Mouse (Mus musculus) thymus, adult 2 months (tissue): ENCODE results near the gene Dazap1. TPM values are rescaled to one million over a fixed set of nuclear protein-coding genes. Genes with fewer than 3 reads are reported as not detected.

Experiments
- DNase-seq: peaks from one replicate; pipeline ENCODE4 v3.0.0; 2021
- H3K27ac ChIP-seq: fragments of 200-500 bp; 2 replicates; pipeline ENCODE4 v1.5.1; 2012; ENCODE audit warnings: low read length, control low read depth; ENCODE audit not compliant: control insufficient read depth, insufficient read depth
- H3K27me3 ChIP-seq: fragments of 200-500 bp; 2 replicates; pipeline ENCODE4 v1.6.1; 2012; ENCODE audit warnings: mild to moderate bottlenecking, low read length, moderate library complexity, mixed read lengths; ENCODE audit not compliant: control insufficient read depth, insufficient read depth
- H3K36me3 ChIP-seq: fragments of 200-500 bp; 2 replicates; pipeline ENCODE4 v1.6.1; 2012; ENCODE audit warnings: mild to moderate bottlenecking, low read length, moderate library complexity; ENCODE audit not compliant: control insufficient read depth, insufficient read depth
- H3K4me1 ChIP-seq: fragments of 200-500 bp; replicated peaks from 2 replicates; pipeline ENCODE4 v1.6.1; 2012; ENCODE audit warnings: low read length; ENCODE audit not compliant: control insufficient read depth, insufficient read depth
- H3K4me3 ChIP-seq: fragments of 200-500 bp; 2 replicates; pipeline ENCODE4 v1.5.1; 2012; ENCODE audit warnings: mild to moderate bottlenecking, low read length, control low read depth, moderate library complexity; ENCODE audit not compliant: control insufficient read depth, insufficient read depth
- CTCF ChIP-seq: fragments of 200-500 bp; IDR thresholded peaks from 2 replicates; pipeline ENCODE4 v1.5.1; 2012; ENCODE audit warnings: mild to moderate bottlenecking, control low read depth, low read length, moderate library complexity, borderline replicate concordance; ENCODE audit not compliant: control insufficient read depth, poor library complexity, insufficient read depth; ENCODE audit errors: extremely low read depth
- POLR2A ChIP-seq: fragments of 200-500 bp; IDR thresholded peaks from 2 replicates; pipeline ENCODE4 v1.6.1; 2012; ENCODE audit warnings: mild to moderate bottlenecking, low read length, control low read depth, moderate library complexity; ENCODE audit not compliant: control insufficient read depth, poor library complexity, insufficient read depth; ENCODE audit errors: extremely low read depth
- WGBS: fragments of 180-500 bp; shearing (Covaris S2); methylation state at CpG from one replicate; pipeline ENCODE4 v1.1.7; 2018; 5-methylcytosine and 5-hydroxymethylcytosine counted together
- polyA plus RNA-seq: library from polyadenylated mRNA; depleted of rRNA; stranded (reverse); fragments of >200 nt; gene quantifications from 2 replicates; pipeline ENCODE4 v1.2.3, GENCODE M21; 2012

The Dazap1 gene
- polyA plus RNA-seq, 1 experiment: 134 TPM

DNA sequence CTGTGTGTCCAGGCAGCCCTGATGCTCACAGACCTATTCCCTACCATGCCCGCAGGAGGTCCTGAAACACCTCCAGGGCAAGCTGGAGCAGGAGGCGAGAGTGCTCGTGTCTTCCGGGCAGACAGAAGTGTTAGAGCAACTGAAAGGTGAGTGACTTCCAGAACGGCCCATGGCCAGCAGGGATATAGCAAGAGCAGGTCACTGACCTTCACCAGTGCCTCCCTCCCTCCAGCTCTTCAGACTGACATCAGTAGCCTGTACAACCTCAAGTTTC lies 40.7 kb downstream of the Dazap1 start:
- WGBS: 82% methylated on average over 5 of the region's 5 CpGs
- H3K4me1 ChIP-seq: 0 out of 2 replicates have a peak, but pooled peaks cover 3% of the 10 kb centered on the region

DNA sequence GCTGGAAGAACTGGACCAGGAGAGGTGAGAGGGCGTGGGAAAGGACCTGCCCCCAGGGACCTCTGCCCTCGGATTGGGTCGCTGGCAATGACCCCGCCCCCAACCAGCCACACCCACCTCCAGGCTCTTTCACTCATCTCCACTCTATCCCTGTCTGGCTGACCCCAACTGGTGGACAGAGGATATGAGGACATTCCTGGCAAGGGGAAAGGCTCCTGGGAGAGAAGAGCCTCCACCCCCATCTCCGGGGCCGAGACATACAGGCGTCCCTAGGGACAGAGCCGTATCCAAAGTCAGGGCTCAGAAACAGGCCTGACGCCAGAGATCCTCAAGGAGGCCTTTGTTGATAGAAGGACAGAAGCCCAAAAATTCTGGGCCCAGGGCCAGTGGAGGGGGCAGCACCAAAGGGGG lies 41.2 kb downstream of the Dazap1 start:
- no peaks in the 10 kb centered on the region for H3K36me3 ChIP-seq
- H3K4me1 ChIP-seq: 0 out of 2 replicates have a peak, but pooled peaks cover 3% of the 10 kb centered on the region
- TF ChIP-seq POLR2A (no peak), CTCF (no peak)
- H3K4me3 ChIP-seq: no peak overlapping the region
- DNase-seq: no peak
- 62% methylated on average over 9 of the region's 9 CpGs for WGBS
- H3K27ac ChIP-seq: no peak overlapping the region
- peaks cover 12% of the 10 kb centered on the region; the same call in 1 of the 2 replicates for H3K27me3 ChIP-seq

More for the DNA sequence above, 40.7 kb downstream of the Dazap1 start:
- peaks cover 12% of the 10 kb centered on the region; the same call in 1 of the 2 replicates for H3K27me3 ChIP-seq
- DNase-seq: no peak
- TF ChIP-seq POLR2A (no peak), CTCF (no peak)
- no peaks in the 10 kb centered on the region for H3K36me3 ChIP-seq
- no peak overlapping the region for H3K4me3 ChIP-seq
- no peak overlapping the region for H3K27ac ChIP-seq

DNA sequence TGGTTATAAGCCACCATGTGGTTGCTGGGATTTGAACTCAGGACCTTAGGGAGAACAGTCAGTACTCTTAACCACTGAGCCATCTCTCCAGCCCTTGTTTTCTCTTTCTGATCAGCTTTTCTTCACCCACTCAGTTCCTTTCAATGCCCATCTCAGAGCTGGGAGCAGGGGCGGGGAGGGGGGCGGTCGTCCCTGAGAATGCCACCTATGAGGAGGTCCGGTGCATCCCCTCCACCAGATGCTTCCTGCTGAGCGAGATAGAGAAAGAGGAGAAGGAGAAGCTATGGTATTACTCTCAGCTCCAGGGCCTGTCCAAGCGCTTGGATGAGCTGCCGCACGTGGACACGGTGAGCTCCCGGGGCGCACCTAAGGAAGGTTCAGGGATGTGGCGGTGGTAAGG lies 43.2 kb downstream of the Dazap1 start:
- H3K4me3 ChIP-seq: no peak overlapping the region
- no peak overlapping the region for H3K27ac ChIP-seq
- 0 out of 2 replicates have a peak, but pooled peaks cover 3% of the 10 kb centered on the region for H3K4me1 ChIP-seq
- 8% methylated on average over 12 of the region's 12 CpGs for WGBS
- no peak for DNase-seq
- H3K27me3 ChIP-seq: peaks cover 7% of the 10 kb centered on the region; the same call in 1 of the 2 replicates
- no peaks in the 10 kb centered on the region for H3K36me3 ChIP-seq
- no peak for TF ChIP-seq CTCF
- no peak for TF ChIP-seq POLR2A

DNA sequence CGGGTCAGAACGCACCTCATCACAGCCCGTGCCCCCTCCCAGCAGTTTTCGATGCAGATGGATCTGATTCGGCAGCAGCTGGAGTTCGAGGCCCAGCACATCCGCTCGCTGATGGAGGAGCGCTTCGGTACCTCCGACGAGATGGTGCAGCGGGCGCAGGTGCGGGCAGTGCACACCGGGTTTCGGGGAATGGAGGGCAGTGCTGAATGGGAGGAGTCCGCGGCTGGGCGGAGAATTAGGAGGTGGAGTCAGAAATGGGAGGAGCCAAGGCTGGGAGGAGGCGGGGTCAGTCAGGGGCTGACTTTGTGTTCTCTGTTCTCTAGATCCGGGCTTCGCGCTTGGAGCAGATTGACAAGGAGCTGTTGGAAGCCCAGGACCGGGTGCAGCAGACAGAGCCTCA lies 43.6 kb downstream of the Dazap1 start:
- TF ChIP-seq CTCF (no peak), POLR2A (no peak)
- Histone ChIP-seq H3K27ac (no peak overlapping the region), H3K36me3 (no peaks in the 10 kb centered on the region), H3K4me3 (no peak overlapping the region), H3K4me1 (0 out of 2 replicates have a peak, but pooled peaks cover 3% of the 10 kb centered on the region), H3K27me3 (peaks cover 5% of the 10 kb centered on the region; the same call in 1 of the 2 replicates)
- 5% methylated on average over 25 of the region's 25 CpGs for WGBS
- no peak for DNase-seq

DNA sequence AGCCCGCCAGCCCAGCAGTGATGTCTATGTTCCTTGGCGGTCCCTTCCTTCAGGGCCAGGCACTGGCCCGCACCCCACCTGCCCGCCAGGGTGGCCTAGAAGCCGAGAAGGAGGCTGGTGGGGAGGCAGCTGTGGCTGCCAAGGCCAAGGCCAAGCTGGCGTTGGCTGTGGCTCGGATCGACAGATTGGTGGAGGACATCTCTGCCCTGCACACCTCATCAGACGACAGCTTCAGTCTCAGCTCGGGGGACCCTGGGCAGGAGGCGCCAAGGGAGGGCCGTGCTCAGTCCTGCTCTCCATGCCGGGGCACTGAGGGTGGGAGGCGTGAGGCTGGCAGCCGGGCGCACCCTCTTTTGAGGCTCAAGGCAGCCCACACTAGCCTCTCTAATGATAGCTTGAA lies 50.3 kb downstream of the Dazap1 start:
- no peak for DNase-seq
- H3K27me3 ChIP-seq: no peaks in the 10 kb centered on the region; the same call in 1 of the 2 replicates
- H3K36me3 ChIP-seq: no peaks in the 10 kb centered on the region
- H3K4me1 ChIP-seq: no peaks in the 10 kb centered on the region
- no peak overlapping the region for H3K27ac ChIP-seq
- TF ChIP-seq CTCF (no peak), POLR2A (no peak)
- H3K4me3 ChIP-seq: no peak overlapping the region
- WGBS: 89% methylated on average over 16 of the region's 16 CpGs

DNA sequence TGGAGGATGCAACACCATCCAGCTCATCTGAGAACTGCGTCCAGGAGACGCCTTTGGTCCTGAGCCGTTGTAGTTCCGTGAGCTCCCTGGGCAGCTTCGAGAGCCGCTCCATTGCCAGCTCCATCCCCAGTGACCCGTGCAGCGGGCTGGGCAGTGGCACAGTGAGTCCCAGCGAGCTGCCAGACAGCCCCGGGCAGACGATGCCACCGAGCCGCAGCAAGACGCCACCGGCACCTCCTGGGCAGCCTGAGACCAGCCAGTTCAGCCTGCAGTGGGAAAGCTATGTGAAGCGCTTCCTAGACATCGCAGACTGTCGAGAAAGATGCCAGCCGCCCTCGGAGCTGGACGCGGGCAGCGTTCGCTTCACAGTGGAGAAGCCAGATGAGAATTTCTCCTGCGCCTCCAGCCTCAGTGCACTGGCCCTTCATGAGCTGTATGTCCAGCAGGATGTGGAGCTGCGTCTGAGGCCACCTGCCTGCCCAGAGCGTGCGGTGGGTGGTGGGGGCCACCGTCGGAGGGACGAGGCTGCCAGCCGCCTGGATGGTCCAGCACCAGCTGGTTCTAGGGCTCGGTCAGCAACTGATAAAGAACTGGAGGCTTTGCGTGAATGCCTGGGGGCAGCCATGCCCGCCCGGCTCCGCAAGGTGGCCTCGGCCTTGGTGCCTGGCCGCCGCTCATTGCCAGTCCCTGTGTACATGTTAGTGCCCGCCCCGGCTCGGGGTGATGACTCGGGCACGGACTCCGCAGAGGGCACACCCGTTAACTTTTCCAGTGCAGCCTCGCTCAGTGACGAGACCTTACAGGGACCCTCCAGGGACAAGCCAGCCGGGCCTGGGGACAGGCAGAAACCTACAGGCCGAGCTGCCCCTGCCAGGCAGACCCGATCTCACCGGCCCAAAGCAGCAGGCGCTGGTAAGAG lies 51.6 kb downstream of the Dazap1 start:
- Histone ChIP-seq H3K4me1 (no peaks in the 10 kb centered on the region), H3K27me3 (no peaks in the 10 kb centered on the region; the same call in 1 of the 2 replicates), H3K4me3 (no peak overlapping the region), H3K36me3 (no peaks in the 10 kb centered on the region), H3K27ac (no peak overlapping the region)
- WGBS: 78% methylated on average over 54 of the region's 54 CpGs
- DNase-seq: no peak
- TF ChIP-seq CTCF: no peak
- TF ChIP-seq POLR2A: no peak

- H3K4me3 ChIP-seq: no peak overlapping the region
- H3K27me3 ChIP-seq: no peaks in the 10 kb centered on the region; the same call in 1 of the 2 replicates
- no peak overlapping the region for H3K27ac ChIP-seq
- no peaks in the 10 kb centered on the region for H3K4me1 ChIP-seq
- WGBS: 10% methylated on average over 20 of the region's 20 CpGs
- no peaks in the 10 kb centered on the region for H3K36me3 ChIP-seq
- DNase-seq: no peak
- no peak for TF ChIP-seq CTCF
- no peak for TF ChIP-seq POLR2A
Observed at GRCm38 (mm10) chr10:80313627-80314201, 52.4 kb downstream of the Dazap1 start.
